Mouse (Mus musculus) myocyte (in vitro differentiated cells): ENCODE measurements around the gene Tfap4.
A peak's percentile ranks its signal among the peaks of the same experiment; 100 is the strongest.

Experiments used
- E2F4 ChIP-seq: IDR thresholded peaks from one replicate; pipeline ENCODE4 v1.6.1; 2011; ENCODE audit warnings: mild to moderate bottlenecking, control low read depth, moderate library complexity; ENCODE audit not compliant: insufficient read depth
- POLR2A ChIP-seq: IDR thresholded peaks from one replicate; pipeline ENCODE4 v1.6.1; 2011; ENCODE audit warnings: low read depth, mild to moderate bottlenecking, control low read depth, moderate library complexity; ENCODE audit not compliant: insufficient read length
- TCF12 ChIP-seq: IDR thresholded peaks from one replicate; pipeline ENCODE4 v1.6.1; 2011; ENCODE audit warnings: mild to moderate bottlenecking, control low read depth; ENCODE audit not compliant: poor library complexity, insufficient read depth, severe bottlenecking

- peak; percentile 23 for TF ChIP-seq POLR2A
- TF ChIP-seq TCF12 = no peak
- TF ChIP-seq E2F4 = no peak
Measured at GRCm38 (mm10) chr16:4519825-4520224, 39.8 kb downstream of the Tfap4 start.
